Mouse (Mus musculus) monocyte, adult 5-6 weeks (primary cell): ENCODE measurements around the gene Rpl10a. TPM values are rescaled to one million over a fixed set of nuclear protein-coding genes. Genes with fewer than 3 reads are reported as not detected.

ENCODE experiments used
- ATAC-seq: fragments of 153-309, 156-312 bp; replicated peaks from 2 replicates; pipeline ENCODE4 v1.8.0; 2017; ENCODE audit warnings: mild to moderate bottlenecking; ENCODE audit not compliant: low TSS enrichment, insufficient number of reproducible peaks, severe bottlenecking, poor library complexity, low FRiP score
- total RNA-seq: library from RNA; stranded (forward); fragments of 200-1000, 200-491, 200-594 nt; gene quantifications from 3 replicates; pipeline ENCODE4 v1.2.3, GENCODE M21; 2017

Rpl10a gene
- total RNA-seq, 1 experiment from 2014 or later: 363 TPM

- ATAC-seq: peak; percentile 47; the same call in 1 of the 2 replicates
Observed at GRCm38 (mm10) chr17:28375592-28376061, 47.4 kb downstream of the Rpl10a start.

- no peak for ATAC-seq
Observed at GRCm38 (mm10) chr17:28380255-28380654, 52.0 kb downstream of the Rpl10a start.

Other genes with a start within 250 kb of the Rpl10a start
- gene Tcp11, start 247.8 kb upstream of the Rpl10a start, total RNA-seq: 1.6 to 2.7 TPM (median 2.3 TPM) in 3 replicates
- under 0.01 TPM in 1 of 3 replicates, not detected in the others for gene Scube3, start 186.3 kb upstream of the Rpl10a start, total RNA-seq
- 1.3 to 6.9 TPM (median 5.1 TPM) in 3 replicates for gene Zfp523, start 151.3 kb upstream of the Rpl10a start, total RNA-seq
- 96.3 to 128 TPM (median 103 TPM) in 3 replicates for gene Def6, start 120.7 kb upstream of the Rpl10a start, total RNA-seq
- gene Ppard, start 95.8 kb upstream of the Rpl10a start, total RNA-seq: 4.7 to 13.9 TPM (median 9.0 TPM) in 3 replicates
- 8.8 to 18.2 TPM (median 13.0 TPM) in 3 replicates for gene Fance, start 15.0 kb upstream of the Rpl10a start, total RNA-seq
- gene Tead3, start 22.3 kb downstream of the Rpl10a start, total RNA-seq: not detected in 3 replicates
- gene Tulp1, start 36.8 kb downstream of the Rpl10a start, total RNA-seq: not detected in 3 replicates
- 9.1 to 23.2 TPM (median 11.9 TPM) in 3 replicates for gene Fkbp5, start 189.1 kb downstream of the Rpl10a start, total RNA-seq
- gene Armc12, start 202.3 kb downstream of the Rpl10a start, total RNA-seq: 2.2 TPM in 1 of 3 replicates, not detected in the others
- gene Clpsl2, start 220.9 kb downstream of the Rpl10a start, total RNA-seq: not detected in 3 replicates
- gene Clps, start 232.3 kb downstream of the Rpl10a start, total RNA-seq: not detected in 3 replicates
- not detected in 3 replicates for gene Lhfpl5, start 247.2 kb downstream of the Rpl10a start, total RNA-seq